Mouse (Mus musculus): ENCODE results near the gene Rapgef4. TPM values are rescaled to one million over a fixed set of nuclear protein-coding genes. Genes with fewer than 3 reads are reported as not detected.
"Not testable (repeated sequence)": the region's sequence is repeated elsewhere in the genome, so short reads cannot be mapped to it uniquely, and the experiment has no call there.

Gene Rapgef4
- polyA plus RNA-seq, 1 experiment, result 11.4 TPM

GRCm38 (mm10) chr2:72132222-72132621, 151.2 kb downstream of the Rapgef4 start:
- no peak overlapping the region for H3K4me3 ChIP-seq (replicated peaks; ENCODE audit: extremely low read depth, low read depth, low read length)
- TF ChIP-seq CTCF (IDR thresholded peaks at IDR 0.05; ENCODE audit: insufficient read depth, low read length), result no peak
- no peak for DNase-seq
- WGBS, result 92% methylated on average over 3 of the region's 3 CpGs
- H3K4me1 ChIP-seq (ENCODE audit: control insufficient read depth, insufficient read depth, low read length), result peaks cover 7% of the 10 kb centered on the region

GRCm38 (mm10) chr2:72136045-72136444, 155.0 kb downstream of the Rapgef4 start:
- 66% methylated on average over 3 of the region's 3 CpGs for WGBS
- no peak for DNase-seq
- H3K4me1 ChIP-seq (ENCODE audit: control insufficient read depth, insufficient read depth, low read length), result peaks cover 7% of the 10 kb centered on the region
- H3K4me3 ChIP-seq (replicated peaks; ENCODE audit: extremely low read depth, low read depth, low read length), result no peak overlapping the region
- TF ChIP-seq CTCF (IDR thresholded peaks at IDR 0.05; ENCODE audit: insufficient read depth, low read length) (no peak), POLR2A (IDR thresholded peaks at IDR 0.05; ENCODE audit: borderline replicate concordance, extremely low read depth, low read depth, low read length) (no peak)

- H3K4me3 ChIP-seq (replicated peaks; ENCODE audit: extremely low read depth, low read depth, low read length), result no peak overlapping the region
- H3K4me1 ChIP-seq (ENCODE audit: control insufficient read depth, insufficient read depth, low read length), result peaks cover 7% of the 10 kb centered on the region
- WGBS, result 46% methylated on average over 9 of the region's 9 CpGs
- TF ChIP-seq CTCF (IDR thresholded peaks at IDR 0.05; ENCODE audit: insufficient read depth, low read length), result no peak
- TF ChIP-seq POLR2A (IDR thresholded peaks at IDR 0.05; ENCODE audit: borderline replicate concordance, extremely low read depth, low read depth, low read length), result no peak
- DNase-seq, result no peak
Observed at GRCm38 (mm10) chr2:72136486-72137264, 155.6 kb downstream of the Rapgef4 start.

- no peak for DNase-seq
- Histone ChIP-seq H3K4me1 (ENCODE audit: control insufficient read depth, insufficient read depth, low read length) (peaks cover 16% of the 10 kb centered on the region), H3K4me3 (replicated peaks; ENCODE audit: extremely low read depth, low read depth, low read length) (no peak overlapping the region)
- 77% methylated on average over 14 of the region's 14 CpGs for WGBS
- TF ChIP-seq POLR2A (IDR thresholded peaks at IDR 0.05; ENCODE audit: borderline replicate concordance, extremely low read depth, low read depth, low read length), result no peak
- TF ChIP-seq CTCF (IDR thresholded peaks at IDR 0.05; ENCODE audit: insufficient read depth, low read length), result no peak
Observed at GRCm38 (mm10) chr2:72139863-72140845, 159.1 kb downstream of the Rapgef4 start.

GRCm38 (mm10) chr2:72141091-72141490, 160.1 kb downstream of the Rapgef4 start:
- H3K4me3 ChIP-seq (replicated peaks; ENCODE audit: extremely low read depth, low read depth, low read length), result no peak overlapping the region
- TF ChIP-seq CTCF (IDR thresholded peaks at IDR 0.05; ENCODE audit: insufficient read depth, low read length) (no peak), POLR2A (IDR thresholded peaks at IDR 0.05; ENCODE audit: borderline replicate concordance, extremely low read depth, low read depth, low read length) (no peak)
- H3K4me1 ChIP-seq (ENCODE audit: control insufficient read depth, insufficient read depth, low read length), result peaks cover 22% of the 10 kb centered on the region
- DNase-seq, result no peak
- 71% methylated on average over 8 of the region's 8 CpGs for WGBS

- peaks cover 17% of the 10 kb centered on the region for H3K4me1 ChIP-seq (ENCODE audit: control insufficient read depth, insufficient read depth, low read length)
- DNase-seq; H3K4me3 ChIP-seq (replicated peaks; ENCODE audit: extremely low read depth, low read depth, low read length): not testable (repeated sequence)
- 96% methylated on average over 4 of the region's 4 CpGs for WGBS
Observed at GRCm38 (mm10) chr2:72141732-72142131, 160.7 kb downstream of the Rapgef4 start.

- TF ChIP-seq POLR2A (IDR thresholded peaks at IDR 0.05; ENCODE audit: borderline replicate concordance, extremely low read depth, low read depth, low read length) (no peak), CTCF (IDR thresholded peaks at IDR 0.05; ENCODE audit: insufficient read depth, low read length) (no peak)
- WGBS, result 80% methylated on average over 9 of the region's 9 CpGs
Observed at GRCm38 (mm10) chr2:72143413-72143812, 162.4 kb downstream of the Rapgef4 start.

GRCm38 (mm10) chr2:72144576-72145200, 163.6 kb downstream of the Rapgef4 start:
- 24% methylated on average over 7 of the region's 7 CpGs for WGBS
- Histone ChIP-seq H3K4me3 (replicated peaks; ENCODE audit: extremely low read depth, low read depth, low read length) (no peak overlapping the region), H3K4me1 (ENCODE audit: control insufficient read depth, insufficient read depth, low read length) (peaks cover 20% of the 10 kb centered on the region)
- DNase-seq, result no peak
- TF ChIP-seq POLR2A (IDR thresholded peaks at IDR 0.05; ENCODE audit: borderline replicate concordance, extremely low read depth, low read depth, low read length), result no peak
- no peak for TF ChIP-seq CTCF (IDR thresholded peaks at IDR 0.05; ENCODE audit: insufficient read depth, low read length)

More at GRCm38 (mm10) chr2:72143413-72143812, 162.4 kb downstream of the Rapgef4 start:
- Histone ChIP-seq H3K4me1 (ENCODE audit: control insufficient read depth, insufficient read depth, low read length) (peaks cover 16% of the 10 kb centered on the region), H3K4me3 (replicated peaks; ENCODE audit: extremely low read depth, low read depth, low read length) (no peak overlapping the region)
- DNase-seq, result no peak

- no peak overlapping the region for H3K4me3 ChIP-seq (replicated peaks; ENCODE audit: extremely low read depth, low read depth, low read length)
- WGBS, result 64% methylated on average over 11 of the region's 11 CpGs
- H3K4me1 ChIP-seq (ENCODE audit: control insufficient read depth, insufficient read depth, low read length), result peaks cover 20% of the 10 kb centered on the region
- no peak for TF ChIP-seq CTCF (IDR thresholded peaks at IDR 0.05; ENCODE audit: insufficient read depth, low read length)
- no peak for TF ChIP-seq POLR2A (IDR thresholded peaks at IDR 0.05; ENCODE audit: borderline replicate concordance, extremely low read depth, low read depth, low read length)
- DNase-seq, result no peak
Observed at GRCm38 (mm10) chr2:72145281-72145875, 164.3 kb downstream of the Rapgef4 start.
